Mouse (Mus musculus) urinary bladder, postnatal 25 days (tissue): ENCODE data around the gene Tdgf1.
A peak's percentile ranks its signal among the peaks of the same experiment; 100 is the strongest.

Experiments
- DNase-seq: peaks from one replicate; pipeline ENCODE4 v3.0.0; 2022; ENCODE audit warnings: low spot score

Gene Tdgf1

GRCm38 (mm10) chr9:110953550-110954461, 7.8 kb upstream of the Tdgf1 start:
- peak; percentile 40 for DNase-seq

GRCm38 (mm10) chr9:110952931-110953549, 7.1 kb upstream of the Tdgf1 start:
- no peak for DNase-seq

- no peak for DNase-seq
These were observed 6.4 kb upstream of the Tdgf1 start for GRCm38 (mm10) chr9:110952398-110952797.

DNA sequence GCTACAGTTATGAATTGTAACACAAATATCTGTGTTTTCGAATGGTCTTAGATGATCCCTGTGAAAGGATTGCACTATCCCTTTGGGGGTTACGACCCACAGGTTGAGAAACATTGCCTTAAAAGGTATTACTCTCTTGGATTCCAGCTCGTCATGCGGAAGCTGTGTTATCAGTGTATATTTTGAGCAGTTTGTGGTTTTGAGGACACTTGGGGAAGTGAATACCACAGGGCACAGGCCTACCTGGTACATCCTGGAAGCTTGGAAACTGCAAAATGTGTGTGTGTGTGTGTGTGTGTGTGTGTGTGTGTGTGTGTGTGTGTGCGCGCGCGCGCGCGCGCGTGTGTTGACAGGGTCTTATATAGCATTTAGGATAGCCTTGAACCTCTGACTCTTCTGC, 5.9 kb upstream of the Tdgf1 start:
- no peak for DNase-seq

GRCm38 (mm10) chr9:110951397-110951796, 5.4 kb upstream of the Tdgf1 start, which contains the start of gene Lrrc2:
Lrrc2 (plus strand) TSS chr9:110951545.
- DNase-seq: no peak

GRCm38 (mm10) chr9:110950109-110950508, 4.2 kb upstream of the Tdgf1 start:
- no peak for DNase-seq

- no peak for DNase-seq
These were observed 2.9 kb upstream of the Tdgf1 start for GRCm38 (mm10) chr9:110948813-110949310.

DNA sequence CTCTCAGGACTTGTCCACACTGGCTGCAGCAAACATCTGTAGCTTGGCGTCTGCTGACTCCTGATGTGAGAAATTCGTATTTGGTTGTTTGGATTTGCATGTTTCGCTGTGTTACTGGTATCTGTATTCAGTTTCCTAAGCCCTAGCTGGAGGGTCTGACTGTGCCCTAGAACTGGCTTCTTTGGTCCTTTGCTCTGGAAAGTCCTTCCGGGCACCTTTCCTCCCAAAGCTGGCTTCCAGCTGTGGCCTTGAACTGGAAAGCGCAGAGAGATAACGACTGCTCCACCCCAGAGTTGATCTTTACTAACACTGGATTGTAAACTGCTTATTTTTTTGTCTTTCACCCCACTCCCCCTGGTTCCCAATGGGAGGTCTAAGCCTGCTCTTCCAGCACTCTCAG, 1.9 kb upstream of the Tdgf1 start:
- no peak for DNase-seq

DNA sequence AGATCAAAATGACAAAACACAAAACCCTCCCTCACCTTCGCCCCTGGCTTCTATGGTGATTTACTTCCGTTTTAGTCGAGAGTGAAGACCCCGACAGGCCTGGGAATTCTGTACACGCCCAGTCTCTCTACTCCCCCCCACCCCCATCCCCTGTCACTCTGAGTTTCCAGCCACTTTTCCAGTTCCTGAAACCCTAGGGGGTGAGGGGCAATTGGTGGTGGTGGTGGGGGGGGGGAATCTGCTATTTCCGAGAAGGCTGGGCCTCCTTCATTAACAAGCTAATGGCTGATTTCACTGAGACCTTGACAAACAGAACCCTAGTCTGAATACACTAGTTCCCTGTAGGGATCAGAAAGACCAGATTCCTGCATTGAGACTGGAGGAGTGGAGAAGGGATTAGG, 1.3 kb upstream of the Tdgf1 start:
- no peak for DNase-seq

DNA sequence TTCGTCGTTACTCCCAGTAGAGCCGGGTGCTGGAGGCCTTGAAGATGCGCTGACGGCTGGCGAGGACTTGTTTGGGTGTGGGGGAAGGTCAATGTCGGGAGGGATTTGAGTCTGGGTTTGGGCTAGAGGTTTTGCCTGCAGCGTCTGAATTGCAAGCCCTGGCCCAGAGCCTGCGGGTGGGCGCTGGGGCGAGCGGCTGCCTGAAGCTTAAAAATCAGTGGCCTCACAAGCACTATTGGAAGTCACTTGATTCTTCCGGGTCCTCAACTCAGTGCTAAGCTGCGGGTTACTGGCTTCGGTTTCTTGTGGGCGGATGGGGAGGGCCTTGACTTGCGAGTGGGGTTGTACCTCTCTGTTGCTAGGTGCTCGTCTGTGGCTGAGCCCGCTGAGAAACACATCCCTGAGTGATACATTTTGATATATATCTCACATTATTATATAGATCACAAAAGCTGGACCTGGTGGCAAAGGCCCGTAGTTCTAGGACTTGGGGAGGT, 638 bp upstream of the Tdgf1 start:
- no peak for DNase-seq

GRCm38 (mm10) chr9:110945343-110945742, 615 bp downstream of the Tdgf1 start:
- DNase-seq: no peak

DNA sequence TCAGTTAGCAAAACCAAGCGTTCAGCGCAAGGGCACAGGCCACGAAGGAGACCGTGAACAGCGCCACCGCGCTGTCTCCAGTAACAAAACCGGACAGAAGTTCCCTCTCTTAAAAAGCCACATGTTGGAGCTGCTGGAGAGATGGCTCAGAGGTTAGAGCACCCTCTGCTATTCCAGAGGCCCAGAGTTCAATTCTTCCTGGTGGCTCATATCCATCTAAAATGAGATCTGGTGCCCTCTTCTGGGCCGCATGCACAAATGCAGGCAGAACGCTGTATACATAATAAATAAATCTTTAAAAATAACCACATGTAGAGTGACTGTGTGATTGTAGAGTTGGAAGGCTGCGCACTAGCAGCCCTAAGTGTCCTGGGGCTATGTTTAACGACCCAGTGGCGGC, 1.7 kb downstream of the Tdgf1 start:
- DNase-seq: no peak

GRCm38 (mm10) chr9:110937506-110938490, 8.2 kb downstream of the Tdgf1 start:
- DNase-seq: no peak

- DNase-seq: no peak
These were observed 10.0 kb downstream of the Tdgf1 start for GRCm38 (mm10) chr9:110935941-110936340.

- DNase-seq: no peak
These were observed 12.0 kb downstream of the Tdgf1 start for GRCm38 (mm10) chr9:110933850-110934437.

- DNase-seq: no peak
These were observed 14.4 kb downstream of the Tdgf1 start for GRCm38 (mm10) chr9:110931573-110931972.

GRCm38 (mm10) chr9:110922759-110923158, 23.2 kb downstream of the Tdgf1 start:
- peak; percentile 72 for DNase-seq

DNA sequence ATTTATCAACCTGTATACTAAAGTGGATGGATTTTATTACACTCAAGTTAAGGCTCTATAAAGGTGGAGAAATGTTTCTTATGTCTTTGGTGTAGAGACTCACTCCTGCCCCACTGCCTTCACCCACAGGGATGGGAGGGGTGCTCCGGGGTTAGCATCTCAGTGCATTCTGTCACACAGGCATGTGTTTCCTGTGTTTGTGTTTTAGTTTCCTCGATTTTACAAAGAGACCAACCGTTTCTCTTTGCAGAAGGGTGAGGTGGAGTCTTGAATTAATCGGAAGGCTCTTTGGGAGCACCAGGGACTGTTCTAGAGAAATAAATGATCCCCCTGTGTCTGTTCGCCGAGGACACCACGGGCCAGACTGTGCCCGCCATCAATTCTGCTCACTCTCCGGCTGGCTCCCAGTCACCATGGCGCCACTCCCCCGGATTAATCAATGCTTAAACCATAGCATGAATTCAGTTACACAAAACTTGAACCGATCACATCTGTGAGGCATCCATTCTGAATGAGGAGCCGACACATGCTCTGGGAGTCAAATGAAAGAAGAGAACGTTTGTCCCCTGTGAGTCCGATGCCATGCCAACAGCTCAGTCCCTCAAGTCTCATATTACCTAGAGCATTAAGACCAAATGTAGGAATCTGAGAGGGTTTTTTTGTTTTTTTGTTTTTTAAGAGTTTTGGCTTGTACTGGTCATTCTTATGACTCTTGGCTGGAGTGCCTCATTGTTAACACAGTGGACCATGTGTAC, 25.1 kb downstream of the Tdgf1 start:
- DNase-seq: no peak

DNA sequence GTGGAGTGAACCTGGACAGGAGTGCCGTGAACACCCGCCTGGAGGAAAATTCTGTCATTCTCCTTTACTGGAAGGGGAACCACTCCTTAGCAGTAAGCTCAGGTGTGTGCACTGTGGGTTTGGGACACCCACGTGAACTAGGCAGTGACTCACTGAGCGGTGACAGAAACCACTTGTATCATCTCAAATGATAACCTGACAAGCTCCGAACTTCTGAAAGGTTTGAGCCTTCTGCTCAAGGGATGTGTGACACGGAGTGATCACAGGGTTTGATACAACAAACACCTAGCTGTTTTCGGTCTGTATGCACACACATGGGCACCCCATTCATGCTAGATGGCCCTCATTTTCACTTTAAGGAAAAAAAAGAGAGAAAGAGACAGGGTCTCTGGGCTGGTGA, 29.2 kb downstream of the Tdgf1 start, which contains the start of gene Fam240a:
TSS of gene Fam240a (minus strand) at position 76 of the 400 bp plus-strand sequence.
- DNase-seq: no peak

DNA sequence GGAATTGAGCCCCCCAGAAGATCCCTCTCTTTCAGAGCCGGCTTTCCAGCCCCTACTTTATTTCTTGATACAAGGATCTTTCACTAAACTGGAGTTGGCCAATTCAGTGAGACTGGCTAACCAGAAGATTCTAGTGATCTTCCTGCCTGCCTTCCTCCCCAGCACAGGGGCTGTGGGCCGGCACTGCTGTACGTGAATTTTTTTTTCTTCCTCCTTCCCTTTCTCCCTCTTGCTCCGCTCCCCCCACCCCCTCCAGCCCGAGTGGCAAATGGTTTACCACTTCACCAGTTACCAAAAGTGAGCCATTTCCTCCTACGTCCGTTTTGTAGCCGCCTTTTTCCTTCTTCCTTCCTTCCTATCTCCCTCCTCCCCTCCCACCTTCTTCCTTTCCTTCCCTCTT, 30.5 kb downstream of the Tdgf1 start:
- DNase-seq: no peak
